Mouse (Mus musculus) liver, adult 2 months (tissue): Measurements from ENCODE around the gene Zfp473.

Source experiments
- CTCF ChIP-seq: fragments of 200-500 bp; IDR thresholded peaks from 2 replicates; pipeline ENCODE4 v1.5.1; 2011; ENCODE audit warnings: low read depth, low read length, control low read depth
- POLR2A ChIP-seq: fragments of 200-500 bp; IDR thresholded peaks from 2 replicates; pipeline ENCODE4 v1.6.1; 2011; ENCODE audit warnings: low read length, control low read depth; ENCODE audit not compliant: insufficient read depth; ENCODE audit errors: extremely low read depth

GRCm38 (mm10) chr7:44792781-44793180 is 41.9 kb upstream of the Zfp473 start:
- TF ChIP-seq POLR2A (no peak), CTCF (no peak)
